Mouse (Mus musculus): ENCODE results near the gene Enah. TPM values are rescaled to one million over a fixed set of nuclear protein-coding genes. Genes with fewer than 3 reads are reported as not detected.

The Enah gene
- polyA plus RNA-seq, 1 experiment from 2014 or later = 49.2 TPM

- H3K36me3 ChIP-seq (ENCODE audit: control insufficient read depth, insufficient read depth, low read length) = no peaks in the 10 kb centered on the region
- H3K4me1 ChIP-seq (replicated peaks; ENCODE audit: control insufficient read depth, insufficient read depth, low read length) = no peaks in the 10 kb centered on the region
- H3K27me3 ChIP-seq (ENCODE audit: control insufficient read depth, insufficient read depth, low read length) = no peaks in the 10 kb centered on the region
- ATAC-seq (ENCODE audit: low FRiP score) = no peak
- H3K4me2 ChIP-seq (replicated peaks; ENCODE audit: low read depth, low read length) = no peak overlapping the region
- WGBS = 76% methylated on average over 6 of the region's 6 CpGs
- H3K9me3 ChIP-seq (ENCODE audit: control insufficient read depth, low read length) = no peaks in the 10 kb centered on the region
- DNase-seq (ENCODE audit: low spot score) = no peak
- H3K27ac ChIP-seq (ENCODE audit: low read depth, low read length) = no peak overlapping the region
- H3K4me3 ChIP-seq (ENCODE audit: low read depth, low read length) = no peak overlapping the region
- no peak overlapping the region for H3K9ac ChIP-seq (ENCODE audit: low read depth, low read length)
Measured at GRCm38 (mm10) chr1:181866429-181867280, 153.1 kb downstream of the Enah start.

GRCm38 (mm10) chr1:181865863-181866216 is 153.9 kb downstream of the Enah start:
- no peak overlapping the region for H3K27ac ChIP-seq (ENCODE audit: low read depth, low read length)
- WGBS = 83% methylated on average over 5 of the region's 5 CpGs

DNA sequence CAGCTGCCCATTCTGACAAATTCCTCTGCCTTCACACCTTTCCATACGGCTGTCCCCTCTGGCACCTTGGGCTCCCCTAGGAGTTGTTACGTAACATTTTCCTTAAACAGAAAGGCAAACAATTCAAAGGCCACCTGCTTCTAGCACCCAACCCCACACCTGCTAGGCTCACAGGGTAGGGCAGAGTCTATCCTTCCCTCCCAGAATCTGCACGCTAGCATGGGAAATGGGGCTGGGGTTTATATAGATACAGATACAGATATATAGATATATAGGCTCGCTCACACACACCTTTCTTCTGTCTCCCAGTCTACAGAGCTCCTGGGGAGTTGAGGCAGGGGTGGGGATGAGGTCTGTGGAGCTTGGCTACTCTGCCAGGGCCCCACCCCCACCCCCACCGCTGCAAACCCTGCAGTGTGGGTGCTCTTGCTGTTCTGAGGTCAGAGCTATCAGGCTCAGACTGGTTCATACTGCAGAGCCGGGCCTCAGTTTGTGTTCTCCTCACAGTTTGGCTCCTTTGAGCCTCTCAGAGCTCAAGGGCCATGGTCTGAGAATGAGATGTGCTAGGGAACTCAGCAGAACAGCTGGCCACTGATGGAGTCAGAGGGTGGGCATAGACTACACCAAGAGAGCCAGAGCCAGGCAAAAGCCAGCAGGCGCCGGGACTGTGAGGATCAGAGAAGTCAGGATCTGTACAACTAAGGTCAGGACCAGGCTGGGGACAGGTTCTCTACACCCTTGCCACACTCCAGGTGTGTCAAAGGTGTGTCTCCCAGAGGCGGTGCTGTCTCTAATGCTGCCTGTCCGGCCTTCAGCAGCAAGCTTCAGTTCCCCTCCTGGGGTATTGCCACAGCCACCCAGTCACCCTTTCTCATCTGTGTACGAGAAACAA is 154.6 kb downstream of the Enah start:
- Histone ChIP-seq H3K36me3 (ENCODE audit: control insufficient read depth, insufficient read depth, low read length) (no peaks in the 10 kb centered on the region), H3K9me3 (ENCODE audit: control insufficient read depth, low read length) (no peaks in the 10 kb centered on the region), H3K27ac (ENCODE audit: low read depth, low read length) (no peak overlapping the region), H3K4me3 (ENCODE audit: low read depth, low read length) (no peak overlapping the region), H3K4me1 (replicated peaks; ENCODE audit: control insufficient read depth, insufficient read depth, low read length) (no peaks in the 10 kb centered on the region), H3K9ac (ENCODE audit: low read depth, low read length) (no peak overlapping the region), H3K27me3 (ENCODE audit: control insufficient read depth, insufficient read depth, low read length) (no peaks in the 10 kb centered on the region), H3K4me2 (replicated peaks; ENCODE audit: low read depth, low read length) (no peak overlapping the region)
- 79% methylated on average over 11 of the region's 11 CpGs for WGBS
- DNase-seq (ENCODE audit: low spot score) = no peak
- no peak for ATAC-seq (ENCODE audit: low FRiP score)

More at GRCm38 (mm10) chr1:181865863-181866216, 153.9 kb downstream of the Enah start:
- no peak overlapping the region for H3K9ac ChIP-seq (ENCODE audit: low read depth, low read length)
- DNase-seq (ENCODE audit: low spot score) (no peak), ATAC-seq (ENCODE audit: low FRiP score) (no peak)
- no peak overlapping the region for H3K4me2 ChIP-seq (replicated peaks; ENCODE audit: low read depth, low read length)
- no peak overlapping the region for H3K4me3 ChIP-seq (ENCODE audit: low read depth, low read length)
- no peaks in the 10 kb centered on the region for H3K27me3 ChIP-seq (ENCODE audit: control insufficient read depth, insufficient read depth, low read length)
- no peaks in the 10 kb centered on the region for H3K4me1 ChIP-seq (replicated peaks; ENCODE audit: control insufficient read depth, insufficient read depth, low read length)
- H3K36me3 ChIP-seq (ENCODE audit: control insufficient read depth, insufficient read depth, low read length) = no peaks in the 10 kb centered on the region
- no peaks in the 10 kb centered on the region for H3K9me3 ChIP-seq (ENCODE audit: control insufficient read depth, low read length)

DNA sequence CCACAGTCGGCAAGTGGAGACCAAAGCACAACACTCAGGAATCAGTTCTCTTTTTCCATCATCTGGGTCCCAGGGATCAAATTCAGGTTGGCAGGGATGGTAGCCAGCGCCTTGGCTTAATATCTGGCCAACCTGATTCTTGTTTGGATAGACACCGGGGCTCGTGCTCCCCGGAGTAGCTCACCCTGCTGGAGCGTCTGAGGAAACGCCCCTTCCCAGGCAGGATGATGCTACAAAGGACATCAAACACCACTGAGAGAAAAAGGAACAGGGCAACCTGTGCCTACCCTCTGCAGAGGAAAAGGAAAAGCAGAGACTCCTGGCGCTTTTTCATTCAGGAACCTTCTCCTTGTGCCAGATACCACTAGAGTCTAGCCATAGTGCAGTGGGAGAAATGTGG is 156.4 kb downstream of the Enah start:
- no peak overlapping the region for H3K27ac ChIP-seq (ENCODE audit: low read depth, low read length)
- no peak overlapping the region for H3K4me3 ChIP-seq (ENCODE audit: low read depth, low read length)
- no peaks in the 10 kb centered on the region for H3K36me3 ChIP-seq (ENCODE audit: control insufficient read depth, insufficient read depth, low read length)
- ATAC-seq (ENCODE audit: low FRiP score) (no peak), DNase-seq (ENCODE audit: low spot score) (no peak)
- WGBS = 40% methylated on average over 8 of the region's 8 CpGs
- H3K9ac ChIP-seq (ENCODE audit: low read depth, low read length) = no peak overlapping the region
- H3K9me3 ChIP-seq (ENCODE audit: control insufficient read depth, low read length) = no peaks in the 10 kb centered on the region
- no peaks in the 10 kb centered on the region for H3K27me3 ChIP-seq (ENCODE audit: control insufficient read depth, insufficient read depth, low read length)
- H3K4me1 ChIP-seq (replicated peaks; ENCODE audit: control insufficient read depth, insufficient read depth, low read length) = no peaks in the 10 kb centered on the region
- no peak overlapping the region for H3K4me2 ChIP-seq (replicated peaks; ENCODE audit: low read depth, low read length)

- no peak for DNase-seq (ENCODE audit: low spot score)
- ATAC-seq (ENCODE audit: low FRiP score) = no peak
Measured at GRCm38 (mm10) chr1:181862676-181863374, 157.0 kb downstream of the Enah start.

GRCm38 (mm10) chr1:181861181-181861902 is 158.4 kb downstream of the Enah start:
- no peak overlapping the region for H3K9ac ChIP-seq (ENCODE audit: low read depth, low read length)
- no peaks in the 10 kb centered on the region for H3K9me3 ChIP-seq (ENCODE audit: control insufficient read depth, low read length)
- DNase-seq (ENCODE audit: low spot score) (no peak), ATAC-seq (ENCODE audit: low FRiP score) (no peak)
- no peak overlapping the region for H3K4me2 ChIP-seq (replicated peaks; ENCODE audit: low read depth, low read length)
- H3K4me3 ChIP-seq (ENCODE audit: low read depth, low read length) = no peak overlapping the region
- no peaks in the 10 kb centered on the region for H3K27me3 ChIP-seq (ENCODE audit: control insufficient read depth, insufficient read depth, low read length)
- H3K27ac ChIP-seq (ENCODE audit: low read depth, low read length) = no peak overlapping the region
- H3K4me1 ChIP-seq (replicated peaks; ENCODE audit: control insufficient read depth, insufficient read depth, low read length) = no peaks in the 10 kb centered on the region
- no peaks in the 10 kb centered on the region for H3K36me3 ChIP-seq (ENCODE audit: control insufficient read depth, insufficient read depth, low read length)
- 66% methylated on average over 2 of the region's 2 CpGs for WGBS

More at GRCm38 (mm10) chr1:181862676-181863374, 157.0 kb downstream of the Enah start:
- WGBS = 46% methylated on average over 16 of the region's 16 CpGs
- no peak overlapping the region for H3K4me2 ChIP-seq (replicated peaks; ENCODE audit: low read depth, low read length)
- no peaks in the 10 kb centered on the region for H3K9me3 ChIP-seq (ENCODE audit: control insufficient read depth, low read length)
- H3K4me1 ChIP-seq (replicated peaks; ENCODE audit: control insufficient read depth, insufficient read depth, low read length) = no peaks in the 10 kb centered on the region
- no peaks in the 10 kb centered on the region for H3K27me3 ChIP-seq (ENCODE audit: control insufficient read depth, insufficient read depth, low read length)
- no peak overlapping the region for H3K9ac ChIP-seq (ENCODE audit: low read depth, low read length)
- H3K4me3 ChIP-seq (ENCODE audit: low read depth, low read length) = no peak overlapping the region
- no peak overlapping the region for H3K27ac ChIP-seq (ENCODE audit: low read depth, low read length)
- no peaks in the 10 kb centered on the region for H3K36me3 ChIP-seq (ENCODE audit: control insufficient read depth, insufficient read depth, low read length)

GRCm38 (mm10) chr1:181860659-181861058 is 159.1 kb downstream of the Enah start:
- Histone ChIP-seq H3K4me1 (replicated peaks; ENCODE audit: control insufficient read depth, insufficient read depth, low read length) (no peaks in the 10 kb centered on the region), H3K27me3 (ENCODE audit: control insufficient read depth, insufficient read depth, low read length) (no peaks in the 10 kb centered on the region), H3K4me2 (replicated peaks; ENCODE audit: low read depth, low read length) (no peak overlapping the region), H3K9me3 (ENCODE audit: control insufficient read depth, low read length) (no peaks in the 10 kb centered on the region), H3K36me3 (ENCODE audit: control insufficient read depth, insufficient read depth, low read length) (no peaks in the 10 kb centered on the region), H3K4me3 (ENCODE audit: low read depth, low read length) (no peak overlapping the region), H3K27ac (ENCODE audit: low read depth, low read length) (no peak overlapping the region), H3K9ac (ENCODE audit: low read depth, low read length) (no peak overlapping the region)
- no peak for DNase-seq (ENCODE audit: low spot score)
- no peak for ATAC-seq (ENCODE audit: low FRiP score)
- 27% methylated on average over 5 of the region's 5 CpGs for WGBS

DNA sequence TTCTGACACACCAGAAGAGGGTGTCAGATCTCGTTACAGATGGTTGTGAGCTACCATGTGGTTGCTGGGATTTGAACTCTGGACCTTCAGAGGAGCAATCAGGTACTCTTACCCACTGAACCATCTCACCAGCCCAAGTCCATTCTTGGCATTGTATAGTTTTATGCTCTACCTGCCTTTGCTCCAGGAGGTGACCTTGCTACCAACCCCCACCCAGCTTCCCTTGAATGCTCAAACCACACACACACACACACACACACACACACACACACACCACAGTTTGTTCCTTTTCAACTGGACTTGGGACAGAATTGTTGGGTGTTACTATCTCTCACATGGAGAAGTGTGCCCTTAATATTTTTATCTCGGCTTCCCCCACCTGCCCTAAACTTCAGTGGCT is 163.5 kb downstream of the Enah start:
- no peaks in the 10 kb centered on the region for H3K9me3 ChIP-seq (ENCODE audit: control insufficient read depth, low read length)
- no peak overlapping the region for H3K4me3 ChIP-seq (ENCODE audit: low read depth, low read length)
- 87% methylated on average over 2 of the region's 2 CpGs for WGBS
- H3K4me1 ChIP-seq (replicated peaks; ENCODE audit: control insufficient read depth, insufficient read depth, low read length) = no peaks in the 10 kb centered on the region
- H3K27me3 ChIP-seq (ENCODE audit: control insufficient read depth, insufficient read depth, low read length) = no peaks in the 10 kb centered on the region
- no peak overlapping the region for H3K9ac ChIP-seq (ENCODE audit: low read depth, low read length)
- no peak for ATAC-seq (ENCODE audit: low FRiP score)
- H3K27ac ChIP-seq (ENCODE audit: low read depth, low read length) = no peak overlapping the region
- no peak for DNase-seq (ENCODE audit: low spot score)
- no peaks in the 10 kb centered on the region for H3K36me3 ChIP-seq (ENCODE audit: control insufficient read depth, insufficient read depth, low read length)
- H3K4me2 ChIP-seq (replicated peaks; ENCODE audit: low read depth, low read length) = no peak overlapping the region
